Mouse (Mus musculus): Measurements from ENCODE around the gene Cyp2c23. TPM values are rescaled to one million over a fixed set of nuclear protein-coding genes. Genes with fewer than 3 reads are reported as not detected.

Gene Cyp2c23
- polyA plus RNA-seq, 1 experiment from 2014 or later = not detected

Other genes with a start within 250 kb of the Cyp2c23 start
- gene Abcc2, start 247.0 kb downstream of the Cyp2c23 start, polyA plus RNA-seq (2015; fragmentation: Nextera tagmentation; extraction: Ambion mirVana) = 0.03 TPM in 1 of 2 replicates, not detected in the other
- gene Dnmbp, start 89.0 kb downstream of the Cyp2c23 start, polyA plus RNA-seq (2015; fragmentation: Nextera tagmentation; extraction: Ambion mirVana) = 19.2 and 19.4 TPM in 2 replicates
- gene Cpn1, start 42.7 kb downstream of the Cyp2c23 start, polyA plus RNA-seq (2015; fragmentation: Nextera tagmentation; extraction: Ambion mirVana) = 0.40 and 0.45 TPM in 2 replicates
- 35.9 and 39.2 TPM in 2 replicates for gene Erlin1, start 40.6 kb upstream of the Cyp2c23 start, polyA plus RNA-seq (2015; fragmentation: Nextera tagmentation; extraction: Ambion mirVana)
- gene Chuk, start 78.3 kb upstream of the Cyp2c23 start, polyA plus RNA-seq (2015; fragmentation: Nextera tagmentation; extraction: Ambion mirVana) = 39.6 and 41.5 TPM in 2 replicates
- gene Cwf19l1, start 106.7 kb upstream of the Cyp2c23 start, polyA plus RNA-seq (2015; fragmentation: Nextera tagmentation; extraction: Ambion mirVana) = 27.2 and 29.7 TPM in 2 replicates
- gene Bloc1s2, start 117.2 kb upstream of the Cyp2c23 start, polyA plus RNA-seq (2015; fragmentation: Nextera tagmentation; extraction: Ambion mirVana) = 83.2 and 90.4 TPM in 2 replicates
- gene Pkd2l1, start 163.2 kb upstream of the Cyp2c23 start, polyA plus RNA-seq (2015; fragmentation: Nextera tagmentation; extraction: Ambion mirVana) = not detected in 2 replicates
- 0.89 and 0.96 TPM in 2 replicates for gene Scd3, start 174.1 kb upstream of the Cyp2c23 start, polyA plus RNA-seq (2015; fragmentation: Nextera tagmentation; extraction: Ambion mirVana)